Mouse (Mus musculus) heart, adult 2 months (tissue): ENCODE results near the gene Nell1. TPM values are rescaled to one million over a fixed set of nuclear protein-coding genes. Genes with fewer than 3 reads are reported as not detected.

Experiments
- DNase-seq, 2 experiments: peaks; one replicate each; pipeline ENCODE4 v3.0.0; 2021
- H3K27ac ChIP-seq: fragments of 200-600 bp; 2 replicates; pipeline ENCODE4 v1.8.1; 2022
- H3K27me3 ChIP-seq: fragments of 200-500 bp; 2 replicates; pipeline ENCODE4 v1.6.1; 2012; ENCODE audit warnings: mild to moderate bottlenecking, low read length, inconsistent platforms, mixed read lengths; ENCODE audit not compliant: control insufficient read depth, insufficient read depth
- H3K36me3 ChIP-seq: fragments of 200-500 bp; 2 replicates; pipeline ENCODE4 v1.6.1; 2012; ENCODE audit warnings: low read length, inconsistent platforms; ENCODE audit not compliant: control insufficient read depth, insufficient read depth
- H3K4me1 ChIP-seq: fragments of 200-500 bp; 2 replicates; pipeline ENCODE4 v1.6.1; 2011; ENCODE audit warnings: low read length; ENCODE audit not compliant: control insufficient read depth, insufficient read depth
- H3K4me3 ChIP-seq: fragments of 200-600 bp; 2 replicates; pipeline ENCODE4 v1.8.1; 2022
- H3K79me2 ChIP-seq: fragments of 200-500 bp; replicated peaks from 2 replicates; pipeline ENCODE4 v1.6.1; 2012; ENCODE audit warnings: mild to moderate bottlenecking, inconsistent platforms, low read length, moderate library complexity, mixed read lengths; ENCODE audit not compliant: control insufficient read depth, insufficient read depth
- H3K9ac ChIP-seq: fragments of 200-500 bp; 2 replicates; pipeline ENCODE4 v1.6.1; 2012; ENCODE audit warnings: low read depth, mild to moderate bottlenecking, control low read depth, inconsistent platforms, low read length, mixed read lengths
- CTCF ChIP-seq: fragments of 200-600 bp; IDR thresholded peaks from 2 replicates; pipeline ENCODE4 v1.8.1; 2022; ENCODE audit warnings: antibody characterized with exemption, mild to moderate bottlenecking, moderate library complexity
- EP300 ChIP-seq: fragments of 200-500 bp; IDR thresholded peaks from 2 replicates; pipeline ENCODE4 v1.6.1; 2011; ENCODE audit warnings: low read depth, low read length, control low read depth; ENCODE audit not compliant: insufficient read depth
- POLR2A ChIP-seq: fragments of 200-500 bp; IDR thresholded peaks from 2 replicates; pipeline ENCODE4 v1.6.1; 2011; ENCODE audit warnings: mild to moderate bottlenecking, low read depth, low read length, control low read depth; ENCODE audit not compliant: insufficient read depth
- WGBS: fragments of 180-500 bp; shearing (Covaris S2); methylation state at CpG from one replicate; pipeline ENCODE4 v1.1.7; 2018; 5-methylcytosine and 5-hydroxymethylcytosine counted together
- intact Hi-C: fragments of 180-260 bp; cut with DNase I; formaldehyde crosslinking; loops from one replicate; pipeline ENCODE4 v1.15.1; 2025
- polyA plus RNA-seq: library from polyadenylated mRNA; depleted of rRNA; stranded (reverse); fragments of >200 nt; gene quantifications from 2 replicates; pipeline ENCODE4 v1.2.3, GENCODE M21; 2012
- total RNA-seq, 2 experiments: library from RNA; stranded (reverse); gene quantifications; 2 replicates each; pipeline ENCODE4 v1.2.3; 2021

The Nell1 gene
- total and polyA plus RNA-seq, 3 experiments, result not detected

DNA sequence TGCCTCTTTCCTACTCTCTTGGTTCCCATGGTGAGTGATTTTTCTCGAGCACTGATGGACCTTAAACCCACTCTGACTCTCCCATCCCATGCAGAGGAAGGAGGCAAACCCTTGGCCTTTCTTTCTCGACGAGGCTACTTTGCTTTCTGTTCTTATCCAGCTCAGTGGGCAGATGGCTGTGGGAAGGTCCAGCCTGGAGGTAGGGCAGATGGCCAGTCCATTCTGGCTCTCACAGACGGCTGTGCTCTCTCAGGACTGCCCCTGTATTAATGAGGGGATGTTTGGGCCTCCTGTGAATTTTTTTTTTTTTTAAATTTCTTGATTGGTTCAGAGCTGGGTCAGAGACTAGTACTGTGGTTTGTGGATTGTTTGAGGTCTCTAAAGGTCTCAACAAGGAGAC lies 5.1 kb upstream of the Nell1 start:
- WGBS, result 39% methylated on average over 4 of the region's 4 CpGs

DNA sequence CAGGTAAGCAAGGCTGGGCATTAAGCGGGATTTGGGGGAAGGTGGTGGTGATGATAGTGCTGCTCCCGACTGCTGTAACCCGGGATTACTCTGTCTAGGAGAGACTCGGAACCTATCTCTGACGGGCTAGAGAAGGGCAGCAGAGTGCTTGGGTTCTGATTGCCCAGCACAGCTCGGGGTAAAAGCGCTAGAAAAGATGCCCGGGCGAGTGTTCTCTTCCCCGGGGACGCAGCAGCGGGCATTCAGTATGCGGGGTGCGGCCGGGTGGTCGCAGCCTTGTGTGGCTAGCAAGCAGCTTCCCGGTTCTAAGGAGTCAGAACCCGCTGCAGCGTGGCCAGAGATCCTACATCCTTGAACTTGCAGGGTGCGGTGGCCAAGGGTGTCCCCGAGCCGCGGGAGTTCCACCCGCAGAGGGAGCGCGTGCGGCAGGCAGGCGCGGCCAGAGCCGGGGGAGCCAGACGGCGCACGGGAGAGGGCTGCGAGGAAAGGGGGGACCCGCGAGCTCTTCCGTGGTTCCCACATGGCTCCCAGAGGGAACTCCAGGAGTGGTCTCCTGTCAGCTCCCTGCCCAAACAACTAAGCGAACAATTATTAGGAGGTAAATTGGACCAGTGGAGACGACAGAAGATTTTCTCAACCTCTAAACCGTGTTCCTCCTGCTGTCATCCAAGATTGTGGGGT lies 917 bp downstream of the Nell1 start:
- Histone ChIP-seq H3K4me3 (no peak overlapping the region), H3K36me3 (no peaks in the 10 kb centered on the region), H3K27me3 (peaks cover 18% of the 10 kb centered on the region), H3K9ac (no peak overlapping the region), H3K27ac (no peak overlapping the region), H3K79me2 (no peaks in the 10 kb centered on the region), H3K4me1 (no peaks in the 10 kb centered on the region)
- DNase-seq, result no peak
- WGBS, result under 1% methylated on average over 39 of the region's 40 CpGs
- TF ChIP-seq POLR2A, result no peak
- TF ChIP-seq CTCF, result no peak
- no peak for TF ChIP-seq EP300
- intact Hi-C loops, result no loop called here

More for the DNA sequence above, 5.1 kb upstream of the Nell1 start:
- Histone ChIP-seq H3K4me3 (no peak overlapping the region), H3K27ac (no peak overlapping the region), H3K9ac (no peak overlapping the region), H3K79me2 (no peaks in the 10 kb centered on the region), H3K36me3 (no peaks in the 10 kb centered on the region), H3K27me3 (0 out of 2 replicates have a peak, but pooled peaks cover 3% of the 10 kb centered on the region), H3K4me1 (no peaks in the 10 kb centered on the region)
- intact Hi-C loops, result no loop called here
- no peak for DNase-seq
- no peak for TF ChIP-seq EP300
- no peak for TF ChIP-seq POLR2A
- TF ChIP-seq CTCF, result no peak

DNA sequence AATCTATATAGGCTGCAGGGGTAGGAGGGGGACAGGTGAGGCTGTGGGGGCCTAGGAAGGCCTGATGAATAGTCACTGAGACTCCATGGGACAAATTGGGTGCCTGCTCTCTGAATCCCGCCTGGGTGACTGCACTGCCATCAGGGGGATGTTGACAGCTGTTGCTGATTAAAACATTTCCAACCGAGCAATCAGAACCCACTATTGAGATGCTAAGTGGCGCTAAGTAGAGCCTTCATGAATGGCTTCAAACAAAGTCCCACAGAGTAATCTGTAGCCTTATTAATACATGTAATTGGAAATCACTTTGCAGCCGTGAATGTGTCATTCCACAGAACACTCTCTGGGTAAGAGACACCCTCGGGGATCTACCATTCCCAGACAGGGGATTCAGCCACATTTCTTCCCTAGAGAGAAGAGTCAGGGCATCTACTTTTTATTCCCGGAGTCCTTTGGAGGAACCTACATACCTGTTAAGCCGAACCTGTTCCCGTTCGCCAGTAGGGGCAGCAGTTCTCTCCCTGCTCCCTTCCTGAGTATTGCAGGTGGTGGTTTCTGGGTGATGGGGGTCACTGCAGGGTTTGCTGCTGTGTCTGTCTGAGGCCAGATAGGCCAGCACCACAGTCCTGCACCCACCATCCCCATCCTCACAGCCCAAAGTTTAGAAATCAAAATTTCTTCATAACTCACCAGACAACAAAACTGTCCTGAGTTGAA lies 7.0 kb downstream of the Nell1 start:
- Histone ChIP-seq H3K36me3 (no peaks in the 10 kb centered on the region), H3K27ac (no peak overlapping the region), H3K79me2 (no peaks in the 10 kb centered on the region), H3K27me3 (0 out of 2 replicates have a peak, but pooled peaks cover 3% of the 10 kb centered on the region), H3K9ac (no peak overlapping the region), H3K4me1 (no peaks in the 10 kb centered on the region), H3K4me3 (no peak overlapping the region)
- 14% methylated on average over 9 of the region's 9 CpGs for WGBS
- DNase-seq, result no peak
- TF ChIP-seq EP300 (no peak), CTCF (no peak), POLR2A (no peak)
- intact Hi-C loops, result no loop called here

DNA sequence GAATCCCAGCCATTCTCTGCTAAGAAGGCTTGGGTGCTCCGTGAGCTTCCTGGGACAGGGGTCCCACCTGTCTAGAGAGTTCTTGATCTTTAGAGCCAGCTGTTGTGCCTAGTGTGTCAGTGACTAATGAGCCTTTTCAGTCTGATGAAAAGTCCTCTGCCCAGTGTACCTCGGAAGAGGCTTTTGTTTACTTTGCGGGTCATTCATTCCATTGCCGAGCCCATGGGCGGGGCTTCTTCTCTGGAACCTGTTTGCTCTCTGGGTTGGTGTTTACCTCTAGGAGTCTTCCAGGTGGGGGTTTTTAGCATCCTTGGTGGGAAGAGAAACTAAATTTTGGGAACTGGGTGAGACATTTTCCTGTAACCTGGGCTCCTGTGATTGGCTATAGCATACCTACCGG lies 10.0 kb downstream of the Nell1 start:
- no peak overlapping the region for H3K9ac ChIP-seq
- no peak for DNase-seq
- no peaks in the 10 kb centered on the region for H3K36me3 ChIP-seq
- 40% methylated on average over 6 of the region's 6 CpGs for WGBS
- no peak overlapping the region for H3K27ac ChIP-seq
- H3K79me2 ChIP-seq, result no peaks in the 10 kb centered on the region
- H3K4me3 ChIP-seq, result no peak overlapping the region
- no peaks in the 10 kb centered on the region for H3K4me1 ChIP-seq
- 0 out of 2 replicates have a peak, but pooled peaks cover 1% of the 10 kb centered on the region for H3K27me3 ChIP-seq
- intact Hi-C loops, result no loop called here
- TF ChIP-seq EP300, result no peak
- TF ChIP-seq CTCF, result no peak
- TF ChIP-seq POLR2A, result no peak

DNA sequence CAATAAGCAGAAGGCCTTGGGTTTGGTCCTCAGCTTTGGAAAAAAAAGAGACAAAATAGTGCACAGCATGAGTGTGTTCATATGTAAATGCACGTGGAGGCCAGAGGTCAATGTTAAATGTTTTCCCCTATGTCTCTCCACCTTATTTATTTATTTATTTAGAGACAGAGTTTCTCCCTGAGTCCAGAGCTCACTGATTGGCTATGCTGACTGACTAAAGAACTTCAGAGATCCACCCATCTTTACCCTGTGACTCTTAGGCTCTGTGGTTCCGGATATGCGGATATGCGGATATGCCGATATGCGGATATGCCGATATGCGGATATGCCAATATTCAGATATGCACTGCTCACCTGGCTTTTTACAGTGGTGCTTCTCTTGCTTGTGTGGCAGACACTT lies 11.3 kb downstream of the Nell1 start:
- Histone ChIP-seq H3K4me3 (no peak overlapping the region), H3K79me2 (no peaks in the 10 kb centered on the region), H3K36me3 (no peaks in the 10 kb centered on the region), H3K9ac (no peak overlapping the region), H3K27ac (no peak overlapping the region), H3K27me3 (0 out of 2 replicates have a peak, but pooled peaks cover 1% of the 10 kb centered on the region), H3K4me1 (no peaks in the 10 kb centered on the region)
- intact Hi-C loops, result no loop called here
- no peak for DNase-seq
- TF ChIP-seq CTCF (no peak), POLR2A (no peak), EP300 (no peak)
- WGBS, result 94% methylated on average over 8 of the region's 8 CpGs

DNA sequence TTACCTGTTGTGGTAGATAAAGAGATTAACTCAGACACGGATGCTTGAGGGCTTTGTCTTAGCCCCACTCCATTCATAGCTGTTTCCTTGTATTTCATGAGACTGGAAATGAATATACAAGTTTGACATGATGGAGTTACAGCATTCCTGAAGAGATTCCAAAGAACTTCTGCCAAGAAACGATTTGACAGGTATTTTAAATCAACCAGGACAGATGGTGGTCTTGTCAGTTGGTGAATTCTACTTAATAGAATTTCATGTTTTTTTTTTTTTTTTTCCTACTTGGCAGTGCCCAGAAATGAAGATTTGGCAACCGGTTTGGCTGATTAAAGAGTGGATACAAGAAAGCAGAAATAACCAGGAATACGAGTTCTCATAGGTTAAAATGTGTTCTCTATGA lies 24.7 kb downstream of the Nell1 start:
- H3K4me1 ChIP-seq, result no peaks in the 10 kb centered on the region
- TF ChIP-seq EP300 (no peak), CTCF (no peak), POLR2A (no peak)
- WGBS, result 53% methylated on average over 4 of the region's 4 CpGs

More for the DNA sequence above, 24.7 kb downstream of the Nell1 start:
- no peaks in the 10 kb centered on the region for H3K36me3 ChIP-seq
- H3K27me3 ChIP-seq, result no peaks in the 10 kb centered on the region
- H3K4me3 ChIP-seq, result no peak overlapping the region
- H3K9ac ChIP-seq, result no peak overlapping the region
- no peak overlapping the region for H3K27ac ChIP-seq
- intact Hi-C loops, result no loop called here
- DNase-seq, result no peak
- no peaks in the 10 kb centered on the region for H3K79me2 ChIP-seq
